Mouse (Mus musculus) limb, embryonic 14.5 days (tissue): ENCODE measurements around the gene Sez6l2. TPM values are rescaled to one million over a fixed set of nuclear protein-coding genes. Genes with fewer than 3 reads are reported as not detected.

Source experiments
- ATAC-seq: fragments of 200-750 bp; cut with Nextera tagmentation; 2 replicates; pipeline ENCODE4 v1.8.0; 2017; ENCODE audit warnings: low read depth, moderate number of reproducible peaks, moderate TSS enrichment; ENCODE audit not compliant: low FRiP score
- DNase-seq: peaks from one replicate; pipeline ENCODE4 v3.0.0-alpha.2; 2015; ENCODE audit warnings: low spot score
- H3K27ac ChIP-seq: fragments of 300-500 bp; sonication (generic); replicated peaks from 2 replicates; pipeline ENCODE4 v1.5.1; 2014; ENCODE audit warnings: low read depth, mild to moderate bottlenecking, low read length, moderate library complexity, mixed read lengths
- H3K27me3 ChIP-seq: fragments of 300-500 bp; sonication (generic); 2 replicates; pipeline ENCODE4 v1.6.1; 2014; ENCODE audit warnings: low read length, mixed read lengths; ENCODE audit not compliant: control insufficient read depth, insufficient read depth
- H3K36me3 ChIP-seq: fragments of 300-500 bp; sonication (generic); 2 replicates; pipeline ENCODE4 v1.6.1; 2014; ENCODE audit warnings: mild to moderate bottlenecking, low read length, moderate library complexity, mixed read lengths; ENCODE audit not compliant: control insufficient read depth, insufficient read depth
- H3K4me1 ChIP-seq: fragments of 300-500 bp; sonication (generic); 2 replicates; pipeline ENCODE4 v1.6.1; 2014; ENCODE audit warnings: antibody characterized with exemption, low read length, mixed read lengths; ENCODE audit not compliant: control insufficient read depth, insufficient read depth
- H3K4me2 ChIP-seq: fragments of 300-500 bp; sonication (generic); replicated peaks from 2 replicates; pipeline ENCODE4 v1.6.1; 2014; ENCODE audit warnings: low read depth, mild to moderate bottlenecking, low read length, moderate library complexity; ENCODE audit not compliant: severe bottlenecking
- H3K4me3 ChIP-seq: fragments of 300-500 bp; sonication (generic); replicated peaks from 2 replicates; pipeline ENCODE4 v1.5.1; 2014; ENCODE audit warnings: low read length
- H3K9ac ChIP-seq: fragments of 300-500 bp; sonication (generic); 2 replicates; pipeline ENCODE4 v1.6.1; 2014; ENCODE audit warnings: mild to moderate bottlenecking, low read depth, low read length, moderate library complexity; ENCODE audit not compliant: severe bottlenecking
- H3K9me3 ChIP-seq: fragments of 300-500 bp; sonication (generic); 2 replicates; pipeline ENCODE4 v1.6.1; 2016; ENCODE audit warnings: low read length; ENCODE audit not compliant: control insufficient read depth
- POLR2A ChIP-seq: fragments of 200-500 bp; IDR thresholded peaks from 2 replicates; pipeline ENCODE4 v1.8.0; 2012; ENCODE audit warnings: inconsistent platforms, mild to moderate bottlenecking, moderate library complexity, borderline replicate concordance; ENCODE audit not compliant: insufficient read depth, insufficient read length; ENCODE audit errors: extremely low read depth
- WGBS: fragments of 180-500 bp; shearing (Covaris S2); extraction: QIAGEN DNeasy Blood & Tissue Kit; methylation state at CpG from one replicate; pipeline ENCODE4 v1.1.7; 2014; 5-methylcytosine and 5-hydroxymethylcytosine counted together
- polyA plus RNA-seq, 2 experiments: library from polyadenylated mRNA; depleted of rRNA in 1 of 2; stranded (reverse) in 1 of 2; unstranded in 1 of 2; fragments of >200 nt; fragmentation: Nextera tagmentation in 1 of 2; extraction: Ambion mirVana in 1 of 2; gene quantifications; 2 replicates each; pipeline versions ENCODE4 v1.2.1 to v1.2.3; 2012 to 2014

Gene Sez6l2
- polyA plus RNA-seq, 2 experiments = 1.6 to 2.5 TPM

- Histone ChIP-seq H3K27me3 (no peaks in the 10 kb centered on the region), H3K4me2 (peak within 1 kb of the TSS; percentile 80), H3K27ac (peak within 1 kb of the TSS; percentile 94), H3K9ac (peak within 1 kb of the TSS; percentile 96), H3K36me3 (peaks cover 27% of the 10 kb centered on the region), H3K4me1 (peaks cover 7% of the 10 kb centered on the region; the same call in 1 of the 2 replicates), H3K4me3 (peak within 1 kb of the TSS; percentile 97), H3K9me3 (no peaks in the 10 kb centered on the region)
- WGBS = 0% methylated on average over 1 of the region's 1 CpGs
- no peak for ATAC-seq
- no peak for TF ChIP-seq POLR2A
- no peak for DNase-seq
Observed at GRCm38 (mm10) chr7:126975893-126975949, 25.4 kb downstream of the Sez6l2 start, which contains the start of gene Cdipt. Gene Cdipt, plus strand, starts transcription at chr7:126975914.

- Histone ChIP-seq H3K9me3 (no peaks in the 10 kb centered on the region), H3K9ac (peak within 1 kb of the TSS; percentile 96), H3K36me3 (peaks cover 31% of the 10 kb centered on the region), H3K4me2 (peak within 1 kb of the TSS; percentile 80), H3K4me3 (peak within 1 kb of the TSS; percentile 97), H3K4me1 (peaks cover 7% of the 10 kb centered on the region; the same call in 1 of the 2 replicates), H3K27ac (peak within 1 kb of the TSS; percentile 94), H3K27me3 (no peaks in the 10 kb centered on the region)
- under 1% methylated on average over 55 of the region's 55 CpGs for WGBS
- peak; percentile 96 for DNase-seq
- ATAC-seq = peak; percentile 97
- TF ChIP-seq POLR2A = no peak
Observed at GRCm38 (mm10) chr7:126975950-126976866, 25.8 kb downstream of the Sez6l2 start, which contains the start of gene Cdiptos. Gene Cdiptos, minus strand, starts transcription at chr7:126976098.

- WGBS = 27% methylated on average over 14 of the region's 14 CpGs
- no peak for TF ChIP-seq POLR2A
- peak overlapping the region; percentile 94; the same call in 1 of the 2 replicates for H3K27ac ChIP-seq
Observed at GRCm38 (mm10) chr7:126976878-126977459, 26.6 kb downstream of the Sez6l2 start.

DNA sequence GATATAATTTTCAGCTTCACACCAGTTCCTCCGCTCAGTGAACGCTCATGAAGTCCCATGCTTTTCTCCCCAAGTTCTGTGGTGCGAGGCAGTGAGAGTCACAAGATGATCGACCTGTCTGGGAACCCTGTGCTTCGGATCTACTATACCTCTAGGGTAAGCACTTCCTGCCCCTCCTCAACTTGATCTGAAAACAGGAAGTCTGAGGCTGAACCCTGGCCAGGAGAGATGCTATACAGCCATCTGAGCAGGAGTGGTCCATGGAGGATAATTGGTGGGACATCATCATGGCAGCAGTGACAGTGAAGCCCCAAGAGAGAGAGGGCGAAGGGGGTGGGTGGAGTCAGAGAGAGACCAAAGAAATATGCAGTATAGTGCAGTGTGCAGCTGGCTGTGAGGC, 28.5 kb downstream of the Sez6l2 start:
- Histone ChIP-seq H3K36me3 (peaks cover 33% of the 10 kb centered on the region), H3K9me3 (no peaks in the 10 kb centered on the region), H3K4me3 (no peak overlapping the region), H3K27me3 (no peaks in the 10 kb centered on the region), H3K4me2 (no peak overlapping the region), H3K27ac (no peak overlapping the region), H3K4me1 (peaks cover 7% of the 10 kb centered on the region; the same call in 1 of the 2 replicates), H3K9ac (no peak overlapping the region)
- 90% methylated on average over 6 of the region's 6 CpGs for WGBS
- no peak for ATAC-seq
- no peak for DNase-seq
- no peak for TF ChIP-seq POLR2A

More at GRCm38 (mm10) chr7:126976878-126977459, 26.6 kb downstream of the Sez6l2 start:
- Histone ChIP-seq H3K36me3 (peaks cover 33% of the 10 kb centered on the region), H3K4me3 (peak overlapping the region; percentile 97), H3K4me1 (peaks cover 7% of the 10 kb centered on the region; the same call in 1 of the 2 replicates), H3K9me3 (no peaks in the 10 kb centered on the region), H3K9ac (peak overlapping the region; percentile 96), H3K4me2 (peak overlapping the region; percentile 80), H3K27me3 (no peaks in the 10 kb centered on the region)
- DNase-seq (no peak), ATAC-seq (no peak)

GRCm38 (mm10) chr7:126981601-126982000, 31.2 kb downstream of the Sez6l2 start:
- no peak for TF ChIP-seq POLR2A
- 79% methylated on average over 2 of the region's 2 CpGs for WGBS
- DNase-seq (no peak), ATAC-seq (no peak)
- peaks cover 33% of the 10 kb centered on the region for H3K36me3 ChIP-seq
- no peaks in the 10 kb centered on the region for H3K27me3 ChIP-seq
- H3K4me3 ChIP-seq = no peak overlapping the region
- no peak overlapping the region for H3K4me2 ChIP-seq
- H3K9ac ChIP-seq = no peak overlapping the region
- no peaks in the 10 kb centered on the region for H3K9me3 ChIP-seq
- H3K27ac ChIP-seq = no peak overlapping the region
- H3K4me1 ChIP-seq = peaks cover 5% of the 10 kb centered on the region; the same call in 1 of the 2 replicates
